Mouse (Mus musculus): ENCODE measurements at regions not wholly inside any gene's neighbourhood (a gene's known extent, or its start where the extent isn't known, plus 50 kb on each side); places are given as distances from the start of the nearest gene placed in this dataset.
"Not testable (repeated sequence)": the region's sequence is repeated elsewhere in the genome, so short reads cannot be mapped to it uniquely, and the experiment has no call there.

GRCm38 (mm10) chr17:31773882-31774281 lies 81.7 kb downstream of the Sik1 start:
- H3K4me2 ChIP-seq (ENCODE audit: low read length); ATAC-seq; H3K4me1 ChIP-seq (ENCODE audit: control insufficient read depth, insufficient read depth, low read depth, low read length); H3K27me3 ChIP-seq (replicated peaks; ENCODE audit: control insufficient read depth, insufficient read depth, low read length); H3K4me3 ChIP-seq (ENCODE audit: low read length); H3K9ac ChIP-seq (ENCODE audit: low read depth, low read length); H3K27ac ChIP-seq (ENCODE audit: low read depth, low read length); H3K9me3 ChIP-seq (ENCODE audit: control insufficient read depth, low read length); H3K36me3 ChIP-seq (ENCODE audit: control insufficient read depth, insufficient read depth, low read length): not testable (repeated sequence)

DNA sequence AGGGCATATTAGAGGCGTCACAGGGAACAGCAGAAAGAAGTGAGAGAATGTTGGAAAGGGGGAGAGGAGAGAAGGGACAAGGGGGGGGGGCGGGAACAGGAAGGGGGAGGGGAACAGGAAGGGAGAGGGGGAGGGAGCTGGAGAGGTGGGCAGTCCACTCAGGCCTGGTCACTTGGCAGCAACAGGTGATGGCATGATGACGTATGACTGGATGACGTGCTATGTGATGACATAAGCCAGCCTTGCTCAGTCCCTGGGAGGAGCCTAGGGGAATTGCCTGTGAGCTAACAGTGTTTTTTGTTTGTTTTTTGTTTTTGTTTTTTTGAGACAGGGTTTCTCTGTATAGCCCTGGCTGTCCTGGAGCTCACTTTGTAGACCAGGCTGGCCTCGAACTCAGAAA lies 80.6 kb downstream of the Sik1 start:
- no peak for ATAC-seq
- WGBS, result 84% methylated on average over 5 of the region's 5 CpGs

DNA sequence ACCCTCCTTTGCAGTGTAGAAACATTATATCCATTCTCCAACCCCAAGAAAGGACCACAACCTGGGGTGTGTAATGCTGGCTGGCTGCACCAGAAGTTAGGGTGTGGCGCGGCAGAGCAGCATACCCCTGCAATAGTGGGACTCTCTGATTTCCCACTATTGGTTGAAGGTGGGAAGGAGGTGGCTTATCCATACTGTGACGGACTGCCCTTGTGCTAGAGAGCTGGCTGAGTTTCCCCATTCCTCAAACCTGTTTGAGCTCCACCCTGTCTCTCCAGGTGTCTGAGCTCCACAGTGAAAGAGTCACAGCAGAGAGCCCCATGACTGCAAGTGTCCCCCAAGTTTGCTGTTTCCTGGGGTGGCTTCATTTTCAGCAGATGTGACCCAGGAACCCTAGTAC lies 79.6 kb downstream of the Sik1 start:
- H3K27ac ChIP-seq (ENCODE audit: low read depth, low read length), result no peak overlapping the region
- no peaks in the 10 kb centered on the region for H3K27me3 ChIP-seq (replicated peaks; ENCODE audit: control insufficient read depth, insufficient read depth, low read length)
- no peak overlapping the region for H3K4me3 ChIP-seq (ENCODE audit: low read length)
- no peaks in the 10 kb centered on the region for H3K9me3 ChIP-seq (ENCODE audit: control insufficient read depth, low read length)
- no peaks in the 10 kb centered on the region for H3K36me3 ChIP-seq (ENCODE audit: control insufficient read depth, insufficient read depth, low read length)
- H3K9ac ChIP-seq (ENCODE audit: low read depth, low read length), result no peak overlapping the region
- 100% methylated on average over 3 of the region's 3 CpGs for WGBS
- peaks cover 7% of the 10 kb centered on the region; the same call in 1 of the 2 replicates for H3K4me1 ChIP-seq (ENCODE audit: control insufficient read depth, insufficient read depth, low read depth, low read length)
- H3K4me2 ChIP-seq (ENCODE audit: low read length), result no peak overlapping the region
- no peak for ATAC-seq

More for the DNA sequence above, 80.6 kb downstream of the Sik1 start:
- Histone ChIP-seq H3K4me2 (ENCODE audit: low read length) (no peak overlapping the region), H3K27me3 (replicated peaks; ENCODE audit: control insufficient read depth, insufficient read depth, low read length) (no peaks in the 10 kb centered on the region), H3K27ac (ENCODE audit: low read depth, low read length) (no peak overlapping the region), H3K9ac (ENCODE audit: low read depth, low read length) (no peak overlapping the region), H3K36me3 (ENCODE audit: control insufficient read depth, insufficient read depth, low read length) (no peaks in the 10 kb centered on the region), H3K4me3 (ENCODE audit: low read length) (no peak overlapping the region), H3K4me1 (ENCODE audit: control insufficient read depth, insufficient read depth, low read depth, low read length) (peaks cover 7% of the 10 kb centered on the region; the same call in 1 of the 2 replicates), H3K9me3 (ENCODE audit: control insufficient read depth, low read length) (peaks cover 4% of the 10 kb centered on the region; the same call in 1 of the 2 replicates)

DNA sequence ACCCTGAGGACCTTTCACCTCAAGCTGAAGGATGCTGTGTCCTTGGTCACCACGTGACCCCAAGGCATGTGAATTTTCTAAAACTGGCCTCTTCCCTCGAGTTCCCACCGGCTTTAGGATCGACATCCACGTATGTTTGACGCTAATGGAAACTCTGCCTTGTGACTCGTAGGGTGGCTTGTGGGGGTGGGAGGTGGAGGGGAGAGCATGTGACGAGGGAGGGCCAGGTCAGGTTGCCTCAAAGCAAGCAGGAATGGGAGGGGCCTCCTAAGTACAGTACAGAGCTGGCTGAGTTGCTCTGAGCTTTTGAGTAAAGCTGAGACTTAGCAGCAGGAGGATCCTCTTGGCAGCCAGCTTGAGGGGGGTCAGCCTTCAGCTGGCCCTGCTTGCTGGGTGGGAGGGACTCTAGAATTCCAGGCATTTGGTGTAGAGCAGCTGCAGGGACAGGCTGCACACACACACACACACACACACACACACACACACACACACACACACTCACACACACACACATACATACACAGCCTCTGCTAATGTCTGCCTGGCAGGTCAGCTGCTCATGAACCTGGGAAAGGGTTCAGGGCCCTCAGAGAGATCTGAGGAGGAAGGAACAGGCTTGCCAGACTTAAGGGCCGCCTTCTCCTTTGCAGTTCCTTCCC lies 78.5 kb downstream of the Sik1 start:
- Histone ChIP-seq H3K4me2 (ENCODE audit: low read length) (no peak overlapping the region), H3K4me1 (ENCODE audit: control insufficient read depth, insufficient read depth, low read depth, low read length) (peaks cover 7% of the 10 kb centered on the region; the same call in 1 of the 2 replicates), H3K27ac (ENCODE audit: low read depth, low read length) (no peak overlapping the region; the same call in none of the 2 replicates), H3K4me3 (ENCODE audit: low read length) (no peak overlapping the region), H3K27me3 (replicated peaks; ENCODE audit: control insufficient read depth, insufficient read depth, low read length) (no peaks in the 10 kb centered on the region), H3K9ac (ENCODE audit: low read depth, low read length) (no peak overlapping the region), H3K9me3 (ENCODE audit: control insufficient read depth, low read length) (no peaks in the 10 kb centered on the region), H3K36me3 (ENCODE audit: control insufficient read depth, insufficient read depth, low read length) (no peaks in the 10 kb centered on the region)
- WGBS, result 50% methylated on average over 9 of the region's 9 CpGs
- ATAC-seq, result peak; percentile 80

DNA sequence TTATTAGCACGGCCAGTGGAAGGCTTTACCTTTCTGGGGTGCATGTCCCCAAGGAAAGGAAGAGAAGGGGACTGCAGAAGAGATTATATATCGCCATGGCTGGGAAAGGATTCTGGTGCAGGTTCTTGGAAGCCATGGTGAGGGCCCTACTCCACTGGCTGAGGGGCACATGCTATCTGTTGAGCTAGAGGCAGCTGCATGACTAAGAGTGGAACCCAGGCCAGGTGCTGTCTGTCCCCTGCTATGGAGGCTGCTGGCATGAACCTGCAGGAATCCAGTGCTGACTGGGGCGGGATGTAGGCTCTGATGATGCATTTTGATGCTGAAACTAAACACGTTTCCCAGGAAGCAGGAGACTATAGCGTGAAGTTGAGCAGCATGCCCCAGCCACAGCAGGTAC lies 77.9 kb downstream of the Sik1 start:
- H3K9ac ChIP-seq (ENCODE audit: low read depth, low read length), result no peak overlapping the region
- H3K9me3 ChIP-seq (ENCODE audit: control insufficient read depth, low read length), result no peaks in the 10 kb centered on the region
- H3K27ac ChIP-seq (ENCODE audit: low read depth, low read length), result no peak overlapping the region; the same call in 1 of the 2 replicates
- no peak overlapping the region for H3K4me2 ChIP-seq (ENCODE audit: low read length)
- H3K4me3 ChIP-seq (ENCODE audit: low read length), result no peak overlapping the region
- H3K4me1 ChIP-seq (ENCODE audit: control insufficient read depth, insufficient read depth, low read depth, low read length), result peaks cover 7% of the 10 kb centered on the region; the same call in 1 of the 2 replicates
- no peaks in the 10 kb centered on the region for H3K36me3 ChIP-seq (ENCODE audit: control insufficient read depth, insufficient read depth, low read length)
- 67% methylated on average over 5 of the region's 5 CpGs for WGBS
- ATAC-seq, result no peak
- H3K27me3 ChIP-seq (replicated peaks; ENCODE audit: control insufficient read depth, insufficient read depth, low read length), result no peaks in the 10 kb centered on the region

GRCm38 (mm10) chr17:31779466-31779865 lies 76.1 kb downstream of the Sik1 start:
- Histone ChIP-seq H3K36me3 (ENCODE audit: control insufficient read depth, insufficient read depth, low read length) (no peaks in the 10 kb centered on the region), H3K4me1 (ENCODE audit: control insufficient read depth, insufficient read depth, low read depth, low read length) (peaks cover 7% of the 10 kb centered on the region; the same call in 1 of the 2 replicates), H3K9me3 (ENCODE audit: control insufficient read depth, low read length) (no peaks in the 10 kb centered on the region), H3K9ac (ENCODE audit: low read depth, low read length) (no peak overlapping the region), H3K27me3 (replicated peaks; ENCODE audit: control insufficient read depth, insufficient read depth, low read length) (no peaks in the 10 kb centered on the region), H3K4me2 (ENCODE audit: low read length) (no peak overlapping the region), H3K27ac (ENCODE audit: low read depth, low read length) (no peak overlapping the region), H3K4me3 (ENCODE audit: low read length) (no peak overlapping the region)
- ATAC-seq, result no peak
- 64% methylated on average over 3 of the region's 3 CpGs for WGBS

DNA sequence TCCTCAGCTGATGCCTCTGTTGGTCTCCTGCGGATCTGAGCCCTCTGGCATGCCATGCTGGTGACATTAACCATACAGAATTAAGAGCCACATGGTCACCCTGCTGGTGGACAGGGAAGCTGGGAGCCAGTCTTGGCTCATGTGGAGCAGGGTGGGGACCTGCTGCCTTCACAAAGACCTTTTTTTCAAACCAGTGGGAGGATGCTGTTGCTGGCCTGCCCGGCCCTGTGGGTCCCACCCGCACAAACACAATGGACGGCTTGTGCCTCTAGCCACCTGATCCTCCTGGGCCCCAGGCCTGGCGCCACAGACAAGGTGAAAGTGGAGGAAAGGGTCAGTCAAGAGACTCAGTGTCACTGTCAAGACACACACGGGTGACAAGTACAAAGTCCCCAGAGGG lies 73.4 kb downstream of the Sik1 start:
- Histone ChIP-seq H3K4me1 (ENCODE audit: control insufficient read depth, insufficient read depth, low read depth, low read length) (peaks cover 3% of the 10 kb centered on the region; the same call in 1 of the 2 replicates), H3K27ac (ENCODE audit: low read depth, low read length) (no peak overlapping the region), H3K4me3 (ENCODE audit: low read length) (no peak overlapping the region), H3K9me3 (ENCODE audit: control insufficient read depth, low read length) (no peaks in the 10 kb centered on the region), H3K36me3 (ENCODE audit: control insufficient read depth, insufficient read depth, low read length) (no peaks in the 10 kb centered on the region), H3K27me3 (replicated peaks; ENCODE audit: control insufficient read depth, insufficient read depth, low read length) (no peaks in the 10 kb centered on the region), H3K9ac (ENCODE audit: low read depth, low read length) (no peak overlapping the region), H3K4me2 (ENCODE audit: low read length) (no peak overlapping the region)
- WGBS, result 83% methylated on average over 6 of the region's 6 CpGs
- ATAC-seq, result no peak

DNA sequence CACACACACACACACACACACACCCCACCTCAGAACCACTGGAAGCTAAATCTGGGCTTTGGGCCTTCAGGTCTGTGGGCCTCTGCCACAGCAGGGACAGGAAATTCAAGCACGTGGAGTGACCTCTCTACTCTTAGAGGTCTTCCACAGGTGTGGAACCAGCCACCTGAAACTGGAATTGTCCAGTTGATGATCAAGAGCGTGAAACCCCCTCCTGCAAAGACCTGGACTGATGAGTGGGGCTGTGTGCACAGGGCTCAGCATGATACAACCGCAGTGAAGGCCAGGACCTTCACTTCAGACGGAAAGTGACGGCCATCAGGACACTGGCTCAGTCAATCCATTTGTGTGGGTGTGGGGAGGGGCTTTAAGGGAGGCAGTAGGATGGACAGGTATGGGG lies 72.5 kb downstream of the Sik1 start:
- no peak for ATAC-seq
- Histone ChIP-seq H3K36me3 (ENCODE audit: control insufficient read depth, insufficient read depth, low read length) (no peaks in the 10 kb centered on the region), H3K9ac (ENCODE audit: low read depth, low read length) (no peak overlapping the region), H3K4me2 (ENCODE audit: low read length) (no peak overlapping the region), H3K9me3 (ENCODE audit: control insufficient read depth, low read length) (no peaks in the 10 kb centered on the region), H3K4me1 (ENCODE audit: control insufficient read depth, insufficient read depth, low read depth, low read length) (no peaks in the 10 kb centered on the region), H3K4me3 (ENCODE audit: low read length) (no peak overlapping the region), H3K27me3 (replicated peaks; ENCODE audit: control insufficient read depth, insufficient read depth, low read length) (no peaks in the 10 kb centered on the region), H3K27ac (ENCODE audit: low read depth, low read length) (no peak overlapping the region)
- WGBS, result 94% methylated on average over 5 of the region's 5 CpGs

DNA sequence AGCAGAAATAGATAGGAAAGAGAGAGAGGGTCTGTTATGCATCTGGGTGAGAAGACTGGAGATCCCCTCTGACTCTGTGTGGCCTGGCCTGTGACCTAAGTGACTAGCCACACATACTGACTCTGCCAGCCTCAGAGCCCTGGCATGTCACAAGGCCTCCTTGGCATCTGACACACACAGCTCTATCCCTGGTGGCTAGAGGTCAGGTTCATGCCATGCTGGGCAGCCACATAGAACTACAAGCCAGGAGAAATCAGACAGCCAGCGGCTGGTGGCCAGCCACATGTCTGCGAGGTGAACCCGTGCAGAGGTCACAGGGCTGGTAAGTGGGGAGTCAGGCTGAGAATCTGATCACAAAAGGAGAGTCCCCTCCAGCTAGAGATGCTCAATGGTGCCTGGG lies 67.3 kb downstream of the Sik1 start:
- H3K9ac ChIP-seq (ENCODE audit: low read depth, low read length), result no peak overlapping the region
- no peaks in the 10 kb centered on the region for H3K36me3 ChIP-seq (ENCODE audit: control insufficient read depth, insufficient read depth, low read length)
- no peak overlapping the region for H3K4me2 ChIP-seq (ENCODE audit: low read length)
- no peak overlapping the region for H3K27ac ChIP-seq (ENCODE audit: low read depth, low read length)
- no peaks in the 10 kb centered on the region for H3K9me3 ChIP-seq (ENCODE audit: control insufficient read depth, low read length)
- no peaks in the 10 kb centered on the region for H3K27me3 ChIP-seq (replicated peaks; ENCODE audit: control insufficient read depth, insufficient read depth, low read length)
- H3K4me1 ChIP-seq (ENCODE audit: control insufficient read depth, insufficient read depth, low read depth, low read length), result peaks cover 14% of the 10 kb centered on the region
- ATAC-seq, result no peak
- 72% methylated on average over 3 of the region's 3 CpGs for WGBS
- H3K4me3 ChIP-seq (ENCODE audit: low read length), result no peak overlapping the region
